Mouse (Mus musculus) C2C12 (cell line): ENCODE results near the gene Cdc34. TPM values are rescaled to one million over a fixed set of nuclear protein-coding genes. Genes with fewer than 3 reads are reported as not detected.

Experiments used
- H3K27me3 ChIP-seq: one replicate; pipeline ENCODE4 v1.6.1; 2011; ENCODE audit not compliant: control insufficient read depth, insufficient read depth, insufficient read length
- H3K36me3 ChIP-seq: one replicate; pipeline ENCODE4 v1.6.1; 2011; ENCODE audit not compliant: control insufficient read depth, insufficient read depth
- H3K4me3 ChIP-seq: one replicate; pipeline ENCODE4 v1.5.1; 2011; ENCODE audit warnings: mild to moderate bottlenecking, control low read depth; ENCODE audit not compliant: poor library complexity, insufficient read depth, severe bottlenecking
- H3K79me2 ChIP-seq: one replicate; pipeline ENCODE4 v1.6.1; 2011; ENCODE audit not compliant: control insufficient read depth, insufficient read depth
- H3K79me3 ChIP-seq: one replicate; pipeline ENCODE4 v1.6.1; 2011; ENCODE audit warnings: low read depth, control low read depth
- H3ac ChIP-seq: one replicate; pipeline ENCODE3; 2011; ENCODE audit warnings: low read depth; ENCODE audit not compliant: control insufficient read depth, insufficient read length
- CEBPB ChIP-seq: IDR thresholded peaks from one replicate; pipeline ENCODE4 v1.6.1; 2011; ENCODE audit warnings: low read depth, mild to moderate bottlenecking, control low read depth, moderate library complexity
- CTCF ChIP-seq: IDR thresholded peaks from one replicate; pipeline ENCODE4 v1.5.1; 2011; ENCODE audit not compliant: control insufficient read depth, insufficient read depth, insufficient read length
- FOSL1 ChIP-seq: IDR thresholded peaks from one replicate; pipeline ENCODE4 v1.8.0; 2011; ENCODE audit warnings: mild to moderate bottlenecking, low read length; ENCODE audit not compliant: poor library complexity, insufficient read depth, severe bottlenecking
- MAX ChIP-seq: IDR thresholded peaks from one replicate; pipeline ENCODE4 v1.6.1; 2011; ENCODE audit warnings: mild to moderate bottlenecking, control low read depth
- MYOD1 ChIP-seq: IDR thresholded peaks from one replicate; pipeline ENCODE4 v1.6.1; 2011; ENCODE audit warnings: low read depth; ENCODE audit not compliant: control insufficient read depth, insufficient read length
- MYOG ChIP-seq: IDR thresholded peaks from one replicate; pipeline ENCODE4 v1.6.1; 2011; ENCODE audit not compliant: control insufficient read depth, insufficient read length; ENCODE audit errors: extremely low read depth
- USF1 ChIP-seq: IDR thresholded peaks from one replicate; pipeline ENCODE4 v1.6.1; 2011; ENCODE audit warnings: low read depth, mild to moderate bottlenecking, control low read depth, moderate library complexity
- polyA plus RNA-seq: library from polyadenylated mRNA; unstranded; fragments of >200 nt; fragmentation: generic; extraction: Trizol; gene quantifications from one replicate; pipeline ENCODE4 v1.2.1, GENCODE M21; 2012; ENCODE audit warnings: missing spikeins

The Cdc34 gene
- polyA plus RNA-seq, 1 experiment = 235 TPM

GRCm38 (mm10) chr10:79688720-79689119, 6.7 kb downstream of the Cdc34 start, which contains the start of gene Gzmm:
Gene Gzmm (plus strand): TSS chr10:79689020.
- Histone ChIP-seq H3K79me3 (peaks cover 30% of the 10 kb centered on the region), H3K27me3 (no peaks in the 10 kb centered on the region), H3K36me3 (peaks cover 58% of the 10 kb centered on the region), H3K4me3 (no peak within 1 kb of the TSS), H3ac (no peak within 1 kb of the TSS), H3K79me2 (peaks cover 41% of the 10 kb centered on the region)
- no peak for TF ChIP-seq MYOD1

GRCm38 (mm10) chr10:79689178-79689577, 7.2 kb downstream of the Cdc34 start:
- TF ChIP-seq FOSL1 (no peak), MYOD1 (no peak), MYOG (no peak), USF1 (no peak), CEBPB (no peak), CTCF (no peak), MAX (no peak)
- Histone ChIP-seq H3K79me2 (peaks cover 37% of the 10 kb centered on the region), H3ac (no peak overlapping the region), H3K79me3 (peaks cover 25% of the 10 kb centered on the region), H3K36me3 (peaks cover 53% of the 10 kb centered on the region), H3K27me3 (no peaks in the 10 kb centered on the region), H3K4me3 (no peak overlapping the region)

- H3K27me3 ChIP-seq = no peaks in the 10 kb centered on the region
- no peak overlapping the region for H3K4me3 ChIP-seq
- H3K36me3 ChIP-seq = peaks cover 24% of the 10 kb centered on the region
- no peaks in the 10 kb centered on the region for H3K79me3 ChIP-seq
- H3K79me2 ChIP-seq = peaks cover 8% of the 10 kb centered on the region
- TF ChIP-seq CTCF (no peak), MYOD1 (no peak), FOSL1 (no peak), CEBPB (no peak)
- H3ac ChIP-seq = no peak overlapping the region
These were observed 10.1 kb downstream of the Cdc34 start for GRCm38 (mm10) chr10:79691986-79692548.

GRCm38 (mm10) chr10:79693580-79694378, 11.8 kb downstream of the Cdc34 start:
- TF ChIP-seq MAX = no peak
- TF ChIP-seq CEBPB = no peak
- TF ChIP-seq MYOD1 = no peak
- no peak for TF ChIP-seq FOSL1
- no peak for TF ChIP-seq CTCF
- TF ChIP-seq USF1 = no peak
- TF ChIP-seq MYOG = no peak
- no peak overlapping the region for H3ac ChIP-seq
- no peaks in the 10 kb centered on the region for H3K79me2 ChIP-seq
- no peak overlapping the region for H3K4me3 ChIP-seq
- no peaks in the 10 kb centered on the region for H3K27me3 ChIP-seq
- H3K36me3 ChIP-seq = peaks cover 7% of the 10 kb centered on the region
- H3K79me3 ChIP-seq = no peaks in the 10 kb centered on the region

DNA sequence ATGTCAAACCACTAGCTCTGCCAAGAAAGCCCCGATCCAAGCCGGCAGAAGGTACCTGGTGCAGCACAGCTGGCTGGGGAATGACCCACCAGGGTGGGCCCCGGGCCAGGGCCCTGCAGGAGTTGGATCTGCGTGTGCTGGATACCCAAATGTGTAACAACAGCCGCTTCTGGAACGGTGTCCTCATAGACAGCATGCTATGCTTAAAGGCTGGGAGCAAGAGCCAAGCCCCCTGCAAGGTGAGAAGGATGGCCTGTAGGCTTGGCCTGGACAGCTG, 12.3 kb downstream of the Cdc34 start:
- H3ac ChIP-seq = no peak overlapping the region
- no peaks in the 10 kb centered on the region for H3K27me3 ChIP-seq
- no peaks in the 10 kb centered on the region for H3K79me3 ChIP-seq
- no peaks in the 10 kb centered on the region for H3K79me2 ChIP-seq
- H3K4me3 ChIP-seq = no peak overlapping the region
- H3K36me3 ChIP-seq = peaks cover 2% of the 10 kb centered on the region
- TF ChIP-seq MYOG = no peak
- TF ChIP-seq USF1 = no peak

- Histone ChIP-seq H3K27me3 (no peaks in the 10 kb centered on the region), H3ac (no peak overlapping the region), H3K4me3 (no peak overlapping the region), H3K36me3 (no peaks in the 10 kb centered on the region), H3K79me3 (no peaks in the 10 kb centered on the region), H3K79me2 (no peaks in the 10 kb centered on the region)
- TF ChIP-seq CTCF (peak; percentile 94), MAX (no peak)
These were observed 13.5 kb downstream of the Cdc34 start for GRCm38 (mm10) chr10:79695231-79696128.
